Mouse (Mus musculus): ENCODE data around the gene Dab1. TPM values are rescaled to one million over a fixed set of nuclear protein-coding genes. Genes with fewer than 3 reads are reported as not detected.

Dab1 gene
- polyA plus RNA-seq, 1 experiment, result 1.1 TPM

GRCm38 (mm10) chr4:104246506-104246905 is 627.3 kb downstream of the Dab1 start:
- TF ChIP-seq CTCF (IDR thresholded peaks at IDR 0.05; ENCODE audit: control insufficient read depth, insufficient read depth, insufficient replicate concordance, low read depth, low read length) (no peak), POLR2A (IDR thresholded peaks at IDR 0.05; ENCODE audit: control insufficient read depth, low read depth, low read length) (no peak)
- Histone ChIP-seq H3K27ac (ENCODE audit: control insufficient read depth, insufficient read depth, low read depth, low read length) (no peak overlapping the region), H3K4me1 (ENCODE audit: control insufficient read depth, insufficient read depth, low read length) (no peaks in the 10 kb centered on the region), H3K27me3 (ENCODE audit: control insufficient read depth, insufficient read depth, low read length) (no peaks in the 10 kb centered on the region), H3K36me3 (ENCODE audit: control insufficient read depth, insufficient read depth, low read length) (no peaks in the 10 kb centered on the region), H3K4me3 (ENCODE audit: control insufficient read depth, low read depth, low read length) (no peak overlapping the region)

GRCm38 (mm10) chr4:104249462-104249861 is 630.3 kb downstream of the Dab1 start:
- Histone ChIP-seq H3K4me3 (ENCODE audit: control insufficient read depth, low read depth, low read length) (no peak overlapping the region), H3K27me3 (ENCODE audit: control insufficient read depth, insufficient read depth, low read length) (no peaks in the 10 kb centered on the region), H3K27ac (ENCODE audit: control insufficient read depth, insufficient read depth, low read depth, low read length) (no peak overlapping the region), H3K36me3 (ENCODE audit: control insufficient read depth, insufficient read depth, low read length) (no peaks in the 10 kb centered on the region), H3K4me1 (ENCODE audit: control insufficient read depth, insufficient read depth, low read length) (no peaks in the 10 kb centered on the region)
- TF ChIP-seq POLR2A (IDR thresholded peaks at IDR 0.05; ENCODE audit: control insufficient read depth, low read depth, low read length), result no peak

GRCm38 (mm10) chr4:104257776-104258175 is 638.6 kb downstream of the Dab1 start:
- Histone ChIP-seq H3K27ac (ENCODE audit: control insufficient read depth, insufficient read depth, low read depth, low read length) (no peak overlapping the region), H3K36me3 (ENCODE audit: control insufficient read depth, insufficient read depth, low read length) (no peaks in the 10 kb centered on the region), H3K27me3 (ENCODE audit: control insufficient read depth, insufficient read depth, low read length) (no peaks in the 10 kb centered on the region), H3K4me3 (ENCODE audit: control insufficient read depth, low read depth, low read length) (no peak overlapping the region), H3K4me1 (ENCODE audit: control insufficient read depth, insufficient read depth, low read length) (no peaks in the 10 kb centered on the region)
- TF ChIP-seq CTCF (IDR thresholded peaks at IDR 0.05; ENCODE audit: control insufficient read depth, insufficient read depth, insufficient replicate concordance, low read depth, low read length) (no peak), POLR2A (IDR thresholded peaks at IDR 0.05; ENCODE audit: control insufficient read depth, low read depth, low read length) (no peak)

- Histone ChIP-seq H3K27ac (ENCODE audit: control insufficient read depth, insufficient read depth, low read depth, low read length) (no peak overlapping the region), H3K27me3 (ENCODE audit: control insufficient read depth, insufficient read depth, low read length) (no peaks in the 10 kb centered on the region), H3K36me3 (ENCODE audit: control insufficient read depth, insufficient read depth, low read length) (no peaks in the 10 kb centered on the region), H3K4me1 (ENCODE audit: control insufficient read depth, insufficient read depth, low read length) (no peaks in the 10 kb centered on the region), H3K4me3 (ENCODE audit: control insufficient read depth, low read depth, low read length) (no peak overlapping the region)
- TF ChIP-seq CTCF (IDR thresholded peaks at IDR 0.05; ENCODE audit: control insufficient read depth, insufficient read depth, insufficient replicate concordance, low read depth, low read length), result no peak
- no peak for TF ChIP-seq POLR2A (IDR thresholded peaks at IDR 0.05; ENCODE audit: control insufficient read depth, low read depth, low read length)
Measured at GRCm38 (mm10) chr4:104269422-104270172, 650.4 kb downstream of the Dab1 start.

- no peak overlapping the region for H3K27ac ChIP-seq (ENCODE audit: control insufficient read depth, insufficient read depth, low read depth, low read length)
- no peak overlapping the region for H3K4me3 ChIP-seq (ENCODE audit: control insufficient read depth, low read depth, low read length)
- H3K4me1 ChIP-seq (ENCODE audit: control insufficient read depth, insufficient read depth, low read length), result no peaks in the 10 kb centered on the region
- H3K27me3 ChIP-seq (ENCODE audit: control insufficient read depth, insufficient read depth, low read length), result no peaks in the 10 kb centered on the region
- H3K36me3 ChIP-seq (ENCODE audit: control insufficient read depth, insufficient read depth, low read length), result no peaks in the 10 kb centered on the region
- TF ChIP-seq POLR2A (IDR thresholded peaks at IDR 0.05; ENCODE audit: control insufficient read depth, low read depth, low read length), result no peak
- no peak for TF ChIP-seq CTCF (IDR thresholded peaks at IDR 0.05; ENCODE audit: control insufficient read depth, insufficient read depth, insufficient replicate concordance, low read depth, low read length)
Measured at GRCm38 (mm10) chr4:104270173-104270557, 651.0 kb downstream of the Dab1 start.

GRCm38 (mm10) chr4:104275260-104275659 is 656.1 kb downstream of the Dab1 start:
- no peaks in the 10 kb centered on the region for H3K27me3 ChIP-seq (ENCODE audit: control insufficient read depth, insufficient read depth, low read length)
- no peaks in the 10 kb centered on the region for H3K4me1 ChIP-seq (ENCODE audit: control insufficient read depth, insufficient read depth, low read length)
- H3K36me3 ChIP-seq (ENCODE audit: control insufficient read depth, insufficient read depth, low read length), result no peaks in the 10 kb centered on the region

GRCm38 (mm10) chr4:104276916-104277315 is 657.8 kb downstream of the Dab1 start:
- Histone ChIP-seq H3K27me3 (ENCODE audit: control insufficient read depth, insufficient read depth, low read length) (no peaks in the 10 kb centered on the region), H3K4me3 (ENCODE audit: control insufficient read depth, low read depth, low read length) (no peak overlapping the region), H3K4me1 (ENCODE audit: control insufficient read depth, insufficient read depth, low read length) (no peaks in the 10 kb centered on the region), H3K27ac (ENCODE audit: control insufficient read depth, insufficient read depth, low read depth, low read length) (no peak overlapping the region), H3K36me3 (ENCODE audit: control insufficient read depth, insufficient read depth, low read length) (no peaks in the 10 kb centered on the region)
- no peak for TF ChIP-seq POLR2A (IDR thresholded peaks at IDR 0.05; ENCODE audit: control insufficient read depth, low read depth, low read length)
- TF ChIP-seq CTCF (IDR thresholded peaks at IDR 0.05; ENCODE audit: control insufficient read depth, insufficient read depth, insufficient replicate concordance, low read depth, low read length), result no peak

More at GRCm38 (mm10) chr4:104275260-104275659, 656.1 kb downstream of the Dab1 start:
- no peak overlapping the region for H3K27ac ChIP-seq (ENCODE audit: control insufficient read depth, insufficient read depth, low read depth, low read length)
- no peak overlapping the region for H3K4me3 ChIP-seq (ENCODE audit: control insufficient read depth, low read depth, low read length)
- no peak for TF ChIP-seq CTCF (IDR thresholded peaks at IDR 0.05; ENCODE audit: control insufficient read depth, insufficient read depth, insufficient replicate concordance, low read depth, low read length)
- TF ChIP-seq POLR2A (IDR thresholded peaks at IDR 0.05; ENCODE audit: control insufficient read depth, low read depth, low read length), result no peak
